Mouse (Mus musculus) embryonic fibroblast, embryonic 13.5 days (primary cell): ENCODE results near the gene Ruvbl1. TPM values are rescaled to one million over a fixed set of nuclear protein-coding genes. Genes with fewer than 3 reads are reported as not detected.

Experiments
- H3K27ac ChIP-seq: 2 replicates; pipeline ENCODE4 v1.5.1; 2012; ENCODE audit warnings: low read length, control low read depth, inconsistent platforms; ENCODE audit not compliant: insufficient read depth
- H3K4me1 ChIP-seq: 2 replicates; pipeline ENCODE4 v1.6.1; 2011; ENCODE audit warnings: low read length; ENCODE audit not compliant: control insufficient read depth, insufficient read depth
- H3K4me3 ChIP-seq: 2 replicates; pipeline ENCODE4 v1.5.1; 2011; ENCODE audit warnings: mild to moderate bottlenecking, control low read depth, low read length; ENCODE audit not compliant: insufficient read depth
- CTCF ChIP-seq: IDR thresholded peaks from 2 replicates; pipeline ENCODE4 v1.5.1; 2011; ENCODE audit warnings: mild to moderate bottlenecking, control low read depth, low read length, moderate library complexity, borderline replicate concordance; ENCODE audit not compliant: insufficient read depth
- POLR2A ChIP-seq: IDR thresholded peaks from 2 replicates; pipeline ENCODE4 v1.6.1; 2011; ENCODE audit warnings: low read depth, mild to moderate bottlenecking, control low read depth, low read length, moderate library complexity
- polyA plus RNA-seq: library from polyadenylated mRNA; stranded (reverse); fragments of >200 nt; gene quantifications from 2 replicates; pipeline ENCODE4 v1.2.4, GENCODE M21; 2011; ENCODE audit warnings: low read depth; ENCODE audit not compliant: missing spikeins, insufficient read length

Gene Ruvbl1
- polyA plus RNA-seq, 1 experiment, result 46.0 TPM

- no peak overlapping the region for H3K27ac ChIP-seq
- no peak for TF ChIP-seq POLR2A
- TF ChIP-seq CTCF, result no peak
- peaks cover 3% of the 10 kb centered on the region; the same call in 1 of the 2 replicates for H3K4me1 ChIP-seq
- peak overlapping the region; percentile 1; the same call in 1 of the 2 replicates for H3K4me3 ChIP-seq
Observed at GRCm38 (mm10) chr6:88515971-88516370, 50.8 kb downstream of the Ruvbl1 start.

GRCm38 (mm10) chr6:88516667-88517066 is 51.5 kb downstream of the Ruvbl1 start:
- Histone ChIP-seq H3K27ac (no peak overlapping the region), H3K4me3 (peak overlapping the region; percentile 100), H3K4me1 (peaks cover 3% of the 10 kb centered on the region; the same call in 1 of the 2 replicates)
- TF ChIP-seq CTCF (no peak), POLR2A (no peak)

- peak overlapping the region; percentile 100 for H3K4me3 ChIP-seq
- H3K27ac ChIP-seq, result peak overlapping the region; percentile 69
- TF ChIP-seq CTCF, result no peak
- TF ChIP-seq POLR2A, result no peak
- H3K4me1 ChIP-seq, result peaks cover 3% of the 10 kb centered on the region; the same call in 1 of the 2 replicates
Observed at GRCm38 (mm10) chr6:88517701-88518403, 52.6 kb downstream of the Ruvbl1 start.

GRCm38 (mm10) chr6:88518404-88519263 is 53.4 kb downstream of the Ruvbl1 start, which contains the start of gene Sec61a1:
Gene Sec61a1 (minus strand): TSS chr6:88518905.
- TF ChIP-seq POLR2A (peak; percentile 99), CTCF (0 out of 2 replicates have a peak, but pooled peaks have one; percentile 5)
- peak within 1 kb of the TSS; percentile 100 for H3K4me3 ChIP-seq
- peaks cover 3% of the 10 kb centered on the region; the same call in 1 of the 2 replicates for H3K4me1 ChIP-seq
- peak within 1 kb of the TSS; percentile 69 for H3K27ac ChIP-seq

- Histone ChIP-seq H3K27ac (no peak overlapping the region), H3K4me1 (0 out of 2 replicates have a peak, but pooled peaks cover under 1% of the 10 kb centered on the region), H3K4me3 (no peak overlapping the region)
- TF ChIP-seq CTCF (no peak), POLR2A (no peak)
Observed at GRCm38 (mm10) chr6:88521821-88522220, 56.6 kb downstream of the Ruvbl1 start.

GRCm38 (mm10) chr6:88522606-88523005 is 57.4 kb downstream of the Ruvbl1 start:
- no peaks in the 10 kb centered on the region for H3K4me1 ChIP-seq
- H3K4me3 ChIP-seq, result no peak overlapping the region
- TF ChIP-seq POLR2A (no peak), CTCF (no peak)

GRCm38 (mm10) chr6:88523043-88523442 is 57.8 kb downstream of the Ruvbl1 start:
- H3K4me3 ChIP-seq, result no peak overlapping the region
- no peaks in the 10 kb centered on the region for H3K4me1 ChIP-seq
- TF ChIP-seq POLR2A (no peak), CTCF (no peak)
- no peak overlapping the region for H3K27ac ChIP-seq

More at GRCm38 (mm10) chr6:88522606-88523005, 57.4 kb downstream of the Ruvbl1 start:
- no peak overlapping the region for H3K27ac ChIP-seq

- TF ChIP-seq POLR2A (no peak), CTCF (no peak)
- H3K4me1 ChIP-seq, result no peaks in the 10 kb centered on the region
Observed at GRCm38 (mm10) chr6:88523451-88523850, 58.2 kb downstream of the Ruvbl1 start.

GRCm38 (mm10) chr6:88524056-88524455 is 58.8 kb downstream of the Ruvbl1 start:
- Histone ChIP-seq H3K4me1 (no peaks in the 10 kb centered on the region), H3K27ac (no peak overlapping the region)
- TF ChIP-seq POLR2A, result no peak

More at GRCm38 (mm10) chr6:88523451-88523850, 58.2 kb downstream of the Ruvbl1 start:
- H3K27ac ChIP-seq, result no peak overlapping the region
- no peak overlapping the region for H3K4me3 ChIP-seq

GRCm38 (mm10) chr6:88530306-88530705 is 65.1 kb downstream of the Ruvbl1 start:
- TF ChIP-seq CTCF (no peak), POLR2A (no peak)
- Histone ChIP-seq H3K4me1 (no peaks in the 10 kb centered on the region), H3K4me3 (no peak overlapping the region), H3K27ac (no peak overlapping the region)

More at GRCm38 (mm10) chr6:88524056-88524455, 58.8 kb downstream of the Ruvbl1 start:
- no peak overlapping the region for H3K4me3 ChIP-seq
